8 mouse cellular contexts compared by ENCODE assay signal in genomic region chr7:128247443-128247842, GRCm38 (mm10). TPM values are rescaled to one million over a fixed set of nuclear protein-coding genes. Genes with fewer than 3 reads are reported as not detected.
DNase-seq lines count a peak whose midpoint lies in the region; ATAC-seq and TF ChIP-seq lines count a peak whose summit lies in the region.

No protein-coding gene starts in this region.

- 2% methylated on average over 13 of the region's 13 CpGs for WGBS in hindbrain, embryonic 16.5 days

- H3K9ac ChIP-seq in hindbrain, embryonic 16.5 days (ENCODE audit: low read depth, low read length) = peak overlapping the region; percentile 59

- peak overlapping the region; percentile 40 for H3K4me3 ChIP-seq in hindbrain, embryonic 16.5 days (ENCODE audit: low read length)
- H3K4me3 ChIP-seq in left cerebral cortex, adult 2 months = peak overlapping the region; percentile 69
- peak overlapping the region; percentile 88 for H3K4me3 ChIP-seq in megakaryocyte, embryonic 14.5 days (replicated peaks)

- TF ChIP-seq CTCF in left cerebral cortex, adult 2 months (IDR thresholded peaks at IDR 0.05) = peak; percentile 81

- ATAC-seq in hindbrain, embryonic 16.5 days = peak; percentile 82

- intact Hi-C loops in left cerebral cortex, adult 2 months (cut with DNase I) = loop anchor here (2.0 to 5.0 kb wide), 4 partner anchors 97 to 460 kb away; partner anchors contain the start of genes Rgs10 and Tial1

- DNase-seq in adipocyte (ENCODE audit: low spot score) = peak; percentile 89
- peak; percentile 81 to 82 for DNase-seq in cerebellum, postnatal 4 days (ENCODE audit: low spot score in 2 of 2)
- peak; percentile 88 for DNase-seq in gastrocnemius, adult 18-20 months (ENCODE audit: low spot score)
- peak; percentile 82 for DNase-seq in left cerebral cortex, adult 2 months (ENCODE audit: extremely low spot score in 1 of 2, low spot score in 2 of 2)
- peak; percentile 93 to 94 for DNase-seq in right cerebral cortex, postnatal 10 days (ENCODE audit: low spot score in 2 of 2)
- DNase-seq in urinary bladder, postnatal 36 days (ENCODE audit: low spot score in 2 of 2) = peak; percentile 70 to 84

- H3K4me2 ChIP-seq in hindbrain, embryonic 16.5 days (ENCODE audit: low read length) = peak overlapping the region; percentile 61

- no peaks in the 10 kb centered on the region for H3K9me3 ChIP-seq in hindbrain, embryonic 16.5 days (ENCODE audit: control insufficient read depth, low read length)
- no peaks in the 10 kb centered on the region for H3K9me3 ChIP-seq in megakaryocyte, embryonic 14.5 days

- H3K4me1 ChIP-seq in hindbrain, embryonic 16.5 days (ENCODE audit: control insufficient read depth, insufficient read depth, low read depth, low read length) = peaks cover 15% of the 10 kb centered on the region
- peaks cover 21% of the 10 kb centered on the region for H3K4me1 ChIP-seq in megakaryocyte, embryonic 14.5 days

- peak overlapping the region; percentile 59 for H3K27ac ChIP-seq in hindbrain, embryonic 16.5 days (ENCODE audit: low read depth, low read length)
- H3K27ac ChIP-seq in left cerebral cortex, adult 2 months = peak overlapping the region; percentile 88

- H3K36me3 ChIP-seq in hindbrain, embryonic 16.5 days (ENCODE audit: control insufficient read depth, insufficient read depth, low read length) = peaks cover 7% of the 10 kb centered on the region
- H3K36me3 ChIP-seq in megakaryocyte, embryonic 14.5 days (replicated peaks; ENCODE audit: low read length) = peaks cover 41% of the 10 kb centered on the region

- H3K27me3 ChIP-seq in hindbrain, embryonic 16.5 days (replicated peaks; ENCODE audit: control insufficient read depth, insufficient read depth, low read length) = no peaks in the 10 kb centered on the region
- peaks cover 27% of the 10 kb centered on the region for H3K27me3 ChIP-seq in megakaryocyte, embryonic 14.5 days (replicated peaks)

RNA-seq across cellular contexts. Expression of gene Tgfb1i1, which starts 0.8 kb away (rescaled TPM):
- 1 to 10 TPM; 5.5 to 7.0 TPM for total RNA-seq in gastrocnemius, adult 18-20 months (2021)
- 27.8 and 34.6 TPM in 2 replicates for polyA plus RNA-seq in hindbrain, embryonic 16.5 days (2015; fragmentation: Nextera tagmentation; extraction: Ambion mirVana)
- total RNA-seq in left cerebral cortex, adult 2 months (2021) = 10 to 100 TPM; 18.9 to 22.2 TPM
- polyA plus RNA-seq in megakaryocyte, embryonic 14.5 days (2012; ENCODE audit: insufficient read depth, low replicate concordance) = 12.9 TPM in 2 replicates

RNA-seq across cellular contexts. Expression of gene 9130023H24Rik, which starts 9.6 kb away (rescaled TPM):
- total RNA-seq in gastrocnemius, adult 18-20 months (2021) = 1 to 10 TPM; 1.6 to 1.7 TPM
- polyA plus RNA-seq in hindbrain, embryonic 16.5 days (2015; fragmentation: Nextera tagmentation; extraction: Ambion mirVana) = 6.3 and 7.9 TPM in 2 replicates
- total RNA-seq in left cerebral cortex, adult 2 months (2021) = 1 to 10 TPM; 3.3 to 4.2 TPM
- polyA plus RNA-seq in megakaryocyte, embryonic 14.5 days (2012; ENCODE audit: insufficient read depth, low replicate concordance) = 0.97 and 1.2 TPM in 2 replicates

RNA-seq across cellular contexts. Expression of gene Armc5, which starts 10.3 kb away (rescaled TPM):
- total RNA-seq in gastrocnemius, adult 18-20 months (2021) = 1 to 10 TPM; 8.3 to 9.0 TPM
- polyA plus RNA-seq in hindbrain, embryonic 16.5 days (2015; fragmentation: Nextera tagmentation; extraction: Ambion mirVana) = 12.0 and 14.1 TPM in 2 replicates
- 10 to 100 TPM; 12.3 to 13.6 TPM for total RNA-seq in left cerebral cortex, adult 2 months (2021)
- polyA plus RNA-seq in megakaryocyte, embryonic 14.5 days (2012; ENCODE audit: insufficient read depth, low replicate concordance) = 23.8 and 36.6 TPM in 2 replicates

RNA-seq across cellular contexts. Expression of gene Slc5a2, which starts 18.0 kb away (rescaled TPM):
- total RNA-seq in gastrocnemius, adult 18-20 months (2021) = under 1 TPM in 1 of 2 experiments, not detected in 1; 0.39 TPM
- polyA plus RNA-seq in hindbrain, embryonic 16.5 days (2015; fragmentation: Nextera tagmentation; extraction: Ambion mirVana) = 0.15 TPM in 1 of 2 replicates, not detected in the other
- total RNA-seq in left cerebral cortex, adult 2 months (2021) = not detected
- not detected in 2 replicates for polyA plus RNA-seq in megakaryocyte, embryonic 14.5 days (2012; ENCODE audit: insufficient read depth, low replicate concordance)

RNA-seq across cellular contexts. Expression of gene Cox6a2, which starts 41.3 kb away (rescaled TPM):
- 1,000 to 10,000 TPM; 1,835 to 2,031 TPM for total RNA-seq in gastrocnemius, adult 18-20 months (2021)
- 0.33 and 4.0 TPM in 2 replicates for polyA plus RNA-seq in hindbrain, embryonic 16.5 days (2015; fragmentation: Nextera tagmentation; extraction: Ambion mirVana)
- 1 to 10 TPM; 7.5 to 9.8 TPM for total RNA-seq in left cerebral cortex, adult 2 months (2021)
- 7.2 TPM in 1 of 2 replicates, not detected in the other for polyA plus RNA-seq in megakaryocyte, embryonic 14.5 days (2012; ENCODE audit: insufficient read depth, low replicate concordance)

Comparison
In these comparisons a context has a peak if more than half of its experiments do, and no peak if none do; other contexts are left out.
1. Peak in every context shown above with its lines: DNase-seq, ATAC-seq, H3K4me3 ChIP-seq and H3K27ac ChIP-seq.